Mouse (Mus musculus) olfactory bulb, adult 2 months (tissue): ENCODE results near the gene Pdk2. TPM values are rescaled to one million over a fixed set of nuclear protein-coding genes. Genes with fewer than 3 reads are reported as not detected.
"Not testable (repeated sequence)": the region's sequence is repeated elsewhere in the genome, so short reads cannot be mapped to it uniquely, and the experiment has no call there.

Experiments used
- H3K27ac ChIP-seq: fragments of 200-500 bp; 2 replicates; pipeline ENCODE4 v1.5.1; 2012; ENCODE audit warnings: low read depth, low read length; ENCODE audit not compliant: insufficient read depth
- H3K4me1 ChIP-seq: fragments of 200-500 bp; 2 replicates; pipeline ENCODE4 v1.6.1; 2012; ENCODE audit warnings: low read length; ENCODE audit not compliant: control insufficient read depth, insufficient read depth
- H3K4me3 ChIP-seq: fragments of 200-500 bp; 2 replicates; pipeline ENCODE4 v1.5.1; 2012; ENCODE audit warnings: mild to moderate bottlenecking, low read depth, low read length, moderate library complexity; ENCODE audit not compliant: insufficient read depth
- CTCF ChIP-seq: fragments of 200-500 bp; IDR thresholded peaks from 2 replicates; pipeline ENCODE4 v1.5.1; 2012; ENCODE audit warnings: low read depth, mild to moderate bottlenecking, low read length, moderate library complexity; ENCODE audit not compliant: insufficient read depth
- POLR2A ChIP-seq: fragments of 200-500 bp; IDR thresholded peaks from 2 replicates; pipeline ENCODE4 v1.6.1; 2012; ENCODE audit warnings: mild to moderate bottlenecking, low read depth, low read length, moderate library complexity; ENCODE audit not compliant: insufficient read depth
- WGBS: fragments of 180-500 bp; shearing (Covaris S2); methylation state at CpG from one replicate; pipeline ENCODE4 v1.1.7; 2018; 5-methylcytosine and 5-hydroxymethylcytosine counted together
- polyA plus RNA-seq: library from polyadenylated mRNA; stranded (reverse); fragments of >200 nt; gene quantifications from 2 replicates; pipeline ENCODE4 v1.2.4, GENCODE M21; 2012; ENCODE audit warnings: low replicate concordance; ENCODE audit not compliant: missing spikeins, insufficient read depth, insufficient read length

The Pdk2 gene
- polyA plus RNA-seq, 1 experiment: not detected

GRCm38 (mm10) chr11:95023481-95023880, 17.7 kb downstream of the Pdk2 start:
- H3K4me3 ChIP-seq: no peak overlapping the region
- H3K27ac ChIP-seq: no peak overlapping the region
- WGBS: 96% methylated on average over 9 of the region's 9 CpGs
- TF ChIP-seq CTCF: no peak
- TF ChIP-seq POLR2A: no peak
- peaks cover 24% of the 10 kb centered on the region for H3K4me1 ChIP-seq

GRCm38 (mm10) chr11:95022237-95022992, 18.7 kb downstream of the Pdk2 start:
- Histone ChIP-seq H3K4me3 (no peak overlapping the region), H3K27ac (no peak overlapping the region), H3K4me1 (peaks cover 15% of the 10 kb centered on the region)
- 78% methylated on average over 10 of the region's 10 CpGs for WGBS
- TF ChIP-seq POLR2A: no peak
- no peak for TF ChIP-seq CTCF

- Histone ChIP-seq H3K4me1 (peaks cover 8% of the 10 kb centered on the region), H3K27ac (no peak overlapping the region), H3K4me3 (no peak overlapping the region)
- TF ChIP-seq POLR2A (no peak), CTCF (no peak)
- 85% methylated on average over 3 of the region's 3 CpGs for WGBS
Observed at GRCm38 (mm10) chr11:95015484-95015883, 25.7 kb downstream of the Pdk2 start.

GRCm38 (mm10) chr11:95012487-95012886, 28.7 kb downstream of the Pdk2 start:
- peaks cover 16% of the 10 kb centered on the region for H3K4me1 ChIP-seq
- TF ChIP-seq POLR2A: no peak
- no peak for TF ChIP-seq CTCF
- 47% methylated on average over 3 of the region's 3 CpGs for WGBS
- no peak overlapping the region for H3K27ac ChIP-seq
- H3K4me3 ChIP-seq: no peak overlapping the region

GRCm38 (mm10) chr11:95012075-95012474, 29.1 kb downstream of the Pdk2 start:
- H3K4me3 ChIP-seq: no peak overlapping the region
- H3K27ac ChIP-seq: no peak overlapping the region
- TF ChIP-seq CTCF (no peak), POLR2A (no peak)
- peaks cover 17% of the 10 kb centered on the region for H3K4me1 ChIP-seq
- WGBS: 47% methylated on average over 3 of the region's 3 CpGs

- Histone ChIP-seq H3K4me3 (peak overlapping the region; percentile 27; the same call in 1 of the 2 replicates), H3K27ac (no peak overlapping the region), H3K4me1 (peaks cover 22% of the 10 kb centered on the region)
- WGBS: 47% methylated on average over 1 of the region's 1 CpGs
- TF ChIP-seq POLR2A (no peak), CTCF (no peak)
Observed at GRCm38 (mm10) chr11:95011416-95011815, 29.7 kb downstream of the Pdk2 start.

- Histone ChIP-seq H3K4me3 (peak overlapping the region; percentile 27), H3K4me1 (peaks cover 24% of the 10 kb centered on the region)
- not testable (repeated sequence) for H3K27ac ChIP-seq
- WGBS: 9% methylated on average over 4 of the region's 4 CpGs
Observed at GRCm38 (mm10) chr11:95010841-95011403, 30.2 kb downstream of the Pdk2 start.

- no peak overlapping the region for H3K27ac ChIP-seq
- H3K4me3 ChIP-seq: peak overlapping the region; percentile 55
- 2% methylated on average over 34 of the region's 40 CpGs for WGBS
- TF ChIP-seq CTCF: no peak
- TF ChIP-seq POLR2A: no peak
- H3K4me1 ChIP-seq: peaks cover 25% of the 10 kb centered on the region
Observed at GRCm38 (mm10) chr11:95010141-95010739, 30.9 kb downstream of the Pdk2 start.

GRCm38 (mm10) chr11:95009629-95010014, 31.5 kb downstream of the Pdk2 start, which contains the start of gene Samd14:
Gene Samd14, plus strand, starts transcription at chr11:95009879.
- TF ChIP-seq POLR2A (peak; percentile 50; the same call in 1 of the 2 replicates), CTCF (no peak)
- 1% methylated on average over 28 of the region's 32 CpGs for WGBS
- Histone ChIP-seq H3K4me3 (peak within 1 kb of the TSS; percentile 55), H3K4me1 (peaks cover 27% of the 10 kb centered on the region), H3K27ac (no peak within 1 kb of the TSS)
